Mouse (Mus musculus) forebrain, embryonic 13.5 days (tissue): ENCODE results near the gene Car15. TPM values are rescaled to one million over a fixed set of nuclear protein-coding genes. Genes with fewer than 3 reads are reported as not detected.

Experiments
- ATAC-seq: fragments of 200-750 bp; cut with Nextera tagmentation; 2 replicates; pipeline ENCODE4 v1.8.0; 2017
- H3K27ac ChIP-seq: fragments of 300-500 bp; sonication (generic); 2 replicates; pipeline ENCODE4 v1.5.1; 2015; ENCODE audit warnings: inconsistent platforms, mild to moderate bottlenecking, moderate library complexity
- H3K27me3 ChIP-seq: fragments of 300-500 bp; sonication (generic); 2 replicates; pipeline ENCODE4 v1.6.1; 2015; ENCODE audit warnings: mild to moderate bottlenecking, inconsistent platforms
- H3K36me3 ChIP-seq: fragments of 300-500 bp; sonication (generic); 2 replicates; pipeline ENCODE4 v1.6.1; 2015; ENCODE audit warnings: mild to moderate bottlenecking, inconsistent platforms; ENCODE audit not compliant: poor library complexity, severe bottlenecking
- H3K4me1 ChIP-seq: fragments of 300-500 bp; sonication (generic); 2 replicates; pipeline ENCODE4 v1.6.1; 2015; ENCODE audit warnings: inconsistent platforms
- H3K4me2 ChIP-seq: fragments of 300-500 bp; sonication (generic); 2 replicates; pipeline ENCODE4 v1.6.1; 2015; ENCODE audit warnings: inconsistent platforms, mild to moderate bottlenecking, moderate library complexity
- H3K4me3 ChIP-seq: fragments of 300-500 bp; sonication (generic); 2 replicates; pipeline ENCODE4 v1.5.1; 2015; ENCODE audit warnings: mild to moderate bottlenecking, inconsistent platforms
- H3K9ac ChIP-seq: fragments of 300-500 bp; sonication (generic); 2 replicates; pipeline ENCODE4 v1.6.1; 2015; ENCODE audit warnings: mild to moderate bottlenecking, inconsistent platforms
- H3K9me3 ChIP-seq: fragments of 300-500 bp; sonication (generic); replicated peaks from 2 replicates; pipeline ENCODE4 v1.6.1; 2016; ENCODE audit warnings: inconsistent platforms
- WGBS: fragments of 180-500 bp; shearing (Covaris S2); methylation state at CpG from one replicate; pipeline ENCODE4 v1.1.7; 2015; 5-methylcytosine and 5-hydroxymethylcytosine counted together
- polyA plus RNA-seq: library from polyadenylated mRNA; unstranded; fragments of >200 nt; fragmentation: Nextera tagmentation; extraction: Ambion mirVana; gene quantifications from 2 replicates; pipeline ENCODE4 v1.2.1, GENCODE M21; 2015

Gene Car15
- polyA plus RNA-seq, result 4.5 and 6.1 TPM in 2 replicates

GRCm38 (mm10) chr16:17838051-17838450, at the start of gene Car15:
Gene Car15 (minus strand): TSS chr16:17838364.
- Histone ChIP-seq H3K36me3 (peaks cover 39% of the 10 kb centered on the region), H3K4me1 (peaks cover 11% of the 10 kb centered on the region), H3K27me3 (peaks cover 47% of the 10 kb centered on the region), H3K4me2 (no peak within 1 kb of the TSS), H3K9me3 (no peaks in the 10 kb centered on the region), H3K9ac (no peak within 1 kb of the TSS), H3K4me3 (no peak within 1 kb of the TSS), H3K27ac (no peak within 1 kb of the TSS)
- no peak for ATAC-seq
- 87% methylated on average over 6 of the region's 6 CpGs for WGBS

GRCm38 (mm10) chr16:17884116-17884515, 46.0 kb upstream of the Car15 start:
- no peak for ATAC-seq
- no peak overlapping the region for H3K9ac ChIP-seq
- no peak overlapping the region for H3K27ac ChIP-seq
- 88% methylated on average over 6 of the region's 6 CpGs for WGBS
- no peaks in the 10 kb centered on the region for H3K9me3 ChIP-seq
- H3K27me3 ChIP-seq, result no peaks in the 10 kb centered on the region
- H3K36me3 ChIP-seq, result peaks cover 29% of the 10 kb centered on the region
- H3K4me1 ChIP-seq, result peaks cover 13% of the 10 kb centered on the region; the same call in 1 of the 2 replicates
- no peak overlapping the region for H3K4me3 ChIP-seq
- H3K4me2 ChIP-seq, result no peak overlapping the region

- Histone ChIP-seq H3K36me3 (peaks cover 39% of the 10 kb centered on the region), H3K4me1 (peaks cover 13% of the 10 kb centered on the region; the same call in 1 of the 2 replicates), H3K4me3 (no peak overlapping the region), H3K4me2 (no peak overlapping the region), H3K27me3 (no peaks in the 10 kb centered on the region), H3K27ac (no peak overlapping the region), H3K9me3 (no peaks in the 10 kb centered on the region), H3K9ac (no peak overlapping the region)
- no peak for ATAC-seq
Observed at GRCm38 (mm10) chr16:17882196-17882595, 44.0 kb upstream of the Car15 start.

GRCm38 (mm10) chr16:17879571-17879970, 41.4 kb upstream of the Car15 start:
- Histone ChIP-seq H3K36me3 (peaks cover 43% of the 10 kb centered on the region), H3K9ac (no peak overlapping the region), H3K27ac (no peak overlapping the region), H3K9me3 (no peaks in the 10 kb centered on the region), H3K4me1 (peaks cover 3% of the 10 kb centered on the region; the same call in 1 of the 2 replicates), H3K27me3 (no peaks in the 10 kb centered on the region), H3K4me2 (no peak overlapping the region), H3K4me3 (no peak overlapping the region)
- 97% methylated on average over 4 of the region's 4 CpGs for WGBS
- no peak for ATAC-seq

- whole genome bisulfite sequencing, result 93% methylated on average over 1 of the region's 1 CpGs
- H3K36me3 ChIP-seq, result peaks cover 41% of the 10 kb centered on the region
- no peaks in the 10 kb centered on the region for H3K9me3 ChIP-seq
- H3K4me1 ChIP-seq, result no peaks in the 10 kb centered on the region
- H3K4me3 ChIP-seq, result no peak overlapping the region
- no peak overlapping the region for H3K4me2 ChIP-seq
- ATAC-seq, result no peak
- H3K27ac ChIP-seq, result no peak overlapping the region
- no peak overlapping the region for H3K9ac ChIP-seq
- no peaks in the 10 kb centered on the region for H3K27me3 ChIP-seq
Observed at GRCm38 (mm10) chr16:17876096-17876495, 37.9 kb upstream of the Car15 start.

- Histone ChIP-seq H3K36me3 (peaks cover 48% of the 10 kb centered on the region), H3K27me3 (no peaks in the 10 kb centered on the region), H3K4me1 (no peaks in the 10 kb centered on the region), H3K9me3 (no peaks in the 10 kb centered on the region), H3K4me3 (no peak overlapping the region), H3K27ac (no peak overlapping the region), H3K4me2 (no peak overlapping the region), H3K9ac (no peak overlapping the region)
- WGBS, result 90% methylated on average over 4 of the region's 4 CpGs
- ATAC-seq, result no peak
Observed at GRCm38 (mm10) chr16:17875174-17875573, 37.0 kb upstream of the Car15 start.

- Histone ChIP-seq H3K9me3 (no peaks in the 10 kb centered on the region), H3K9ac (no peak overlapping the region), H3K27ac (no peak overlapping the region), H3K27me3 (no peaks in the 10 kb centered on the region), H3K4me2 (no peak overlapping the region), H3K4me1 (no peaks in the 10 kb centered on the region), H3K4me3 (no peak overlapping the region), H3K36me3 (peaks cover 54% of the 10 kb centered on the region)
- WGBS, result 78% methylated on average over 4 of the region's 4 CpGs
- no peak for ATAC-seq
Observed at GRCm38 (mm10) chr16:17872995-17873394, 34.8 kb upstream of the Car15 start.

- Histone ChIP-seq H3K9me3 (no peaks in the 10 kb centered on the region), H3K4me1 (no peaks in the 10 kb centered on the region), H3K36me3 (peaks cover 52% of the 10 kb centered on the region), H3K4me2 (no peak overlapping the region), H3K27ac (no peak overlapping the region), H3K27me3 (no peaks in the 10 kb centered on the region), H3K4me3 (no peak overlapping the region), H3K9ac (no peak overlapping the region)
- no peak for ATAC-seq
- WGBS, result 88% methylated on average over 5 of the region's 5 CpGs
Observed at GRCm38 (mm10) chr16:17871248-17871647, 33.1 kb upstream of the Car15 start.

GRCm38 (mm10) chr16:17865770-17866169, 27.6 kb upstream of the Car15 start:
- Histone ChIP-seq H3K9me3 (no peaks in the 10 kb centered on the region), H3K27ac (no peak overlapping the region), H3K4me2 (no peak overlapping the region), H3K4me1 (no peaks in the 10 kb centered on the region), H3K4me3 (no peak overlapping the region), H3K27me3 (no peaks in the 10 kb centered on the region), H3K36me3 (peaks cover 62% of the 10 kb centered on the region), H3K9ac (no peak overlapping the region)
- WGBS, result 71% methylated on average over 6 of the region's 6 CpGs
- no peak for ATAC-seq

GRCm38 (mm10) chr16:17865293-17865692, 27.1 kb upstream of the Car15 start:
- no peak for ATAC-seq
- H3K36me3 ChIP-seq, result peaks cover 64% of the 10 kb centered on the region
- no peak overlapping the region for H3K4me2 ChIP-seq
- H3K27me3 ChIP-seq, result no peaks in the 10 kb centered on the region
- H3K9me3 ChIP-seq, result no peaks in the 10 kb centered on the region
- no peak overlapping the region for H3K4me3 ChIP-seq
- 89% methylated on average over 2 of the region's 2 CpGs for WGBS
- H3K27ac ChIP-seq, result no peak overlapping the region
- no peaks in the 10 kb centered on the region for H3K4me1 ChIP-seq
- no peak overlapping the region for H3K9ac ChIP-seq

- no peak; the same call in 1 of the 2 replicates for ATAC-seq
Observed at GRCm38 (mm10) chr16:17858592-17858991, 20.4 kb upstream of the Car15 start.

GRCm38 (mm10) chr16:17857157-17857556, 19.0 kb upstream of the Car15 start:
- 92% methylated on average over 7 of the region's 7 CpGs for WGBS
- peaks cover 89% of the 10 kb centered on the region for H3K36me3 ChIP-seq

More at GRCm38 (mm10) chr16:17858592-17858991, 20.4 kb upstream of the Car15 start:
- Histone ChIP-seq H3K27me3 (no peaks in the 10 kb centered on the region), H3K9ac (no peak overlapping the region), H3K36me3 (peaks cover 84% of the 10 kb centered on the region), H3K4me2 (no peak overlapping the region), H3K4me3 (no peak overlapping the region), H3K4me1 (no peaks in the 10 kb centered on the region), H3K9me3 (no peaks in the 10 kb centered on the region), H3K27ac (no peak overlapping the region)

GRCm38 (mm10) chr16:17853263-17853662, 15.1 kb upstream of the Car15 start:
- Histone ChIP-seq H3K27me3 (no peaks in the 10 kb centered on the region), H3K9me3 (no peaks in the 10 kb centered on the region), H3K27ac (no peak overlapping the region), H3K4me3 (no peak overlapping the region), H3K4me1 (no peaks in the 10 kb centered on the region), H3K4me2 (no peak overlapping the region), H3K36me3 (peaks cover 90% of the 10 kb centered on the region), H3K9ac (no peak overlapping the region)
- no peak for ATAC-seq
- 86% methylated on average over 2 of the region's 2 CpGs for WGBS

More at GRCm38 (mm10) chr16:17857157-17857556, 19.0 kb upstream of the Car15 start:
- Histone ChIP-seq H3K27me3 (no peaks in the 10 kb centered on the region), H3K9me3 (no peaks in the 10 kb centered on the region), H3K4me2 (no peak overlapping the region), H3K4me1 (no peaks in the 10 kb centered on the region), H3K4me3 (no peak overlapping the region), H3K9ac (no peak overlapping the region), H3K27ac (no peak overlapping the region)
- no peak for ATAC-seq
